Mouse (Mus musculus) heart, embryonic 16.5 days (tissue): ENCODE results near the gene H2-M5. TPM values are rescaled to one million over a fixed set of nuclear protein-coding genes. Genes with fewer than 3 reads are reported as not detected.

Source experiments
- ATAC-seq: fragments of 200-750 bp; cut with Nextera tagmentation; replicated peaks from 2 replicates; pipeline ENCODE4 v1.8.0; 2017; ENCODE audit warnings: moderate number of reproducible peaks; ENCODE audit not compliant: insufficient read depth, low FRiP score; ENCODE audit errors: extremely low read depth
- H3K27ac ChIP-seq: fragments of 300-500 bp; sonication (generic); 2 replicates; pipeline ENCODE4 v1.5.1; 2014; ENCODE audit warnings: mild to moderate bottlenecking, low read length, control low read depth, moderate library complexity
- H3K27me3 ChIP-seq: fragments of 300-500 bp; sonication (generic); 2 replicates; pipeline ENCODE4 v1.6.1; 2014; ENCODE audit warnings: low read length, mixed read lengths; ENCODE audit not compliant: control insufficient read depth, insufficient read depth
- H3K36me3 ChIP-seq: fragments of 300-500 bp; sonication (generic); 2 replicates; pipeline ENCODE4 v1.6.1; 2014; ENCODE audit not compliant: control insufficient read depth, insufficient read depth
- H3K4me1 ChIP-seq: fragments of 300-500 bp; sonication (generic); 2 replicates; pipeline ENCODE4 v1.6.1; 2014; ENCODE audit warnings: low read length, mixed read lengths; ENCODE audit not compliant: control insufficient read depth, insufficient read depth
- H3K4me2 ChIP-seq: fragments of 300-500 bp; sonication (generic); 2 replicates; pipeline ENCODE4 v1.6.1; 2014; ENCODE audit warnings: low read depth, mild to moderate bottlenecking, control low read depth, low read length
- H3K4me3 ChIP-seq: fragments of 300-500 bp; sonication (generic); 2 replicates; pipeline ENCODE4 v1.5.1; 2014; ENCODE audit warnings: mild to moderate bottlenecking, control low read depth, low read length
- H3K9ac ChIP-seq: fragments of 300-500 bp; sonication (generic); 2 replicates; pipeline ENCODE4 v1.6.1; 2014; ENCODE audit warnings: low read length, control low read depth
- H3K9me3 ChIP-seq: fragments of 300-500 bp; sonication (generic); replicated peaks from 2 replicates; pipeline ENCODE4 v1.6.1; 2016; ENCODE audit warnings: low read length; ENCODE audit not compliant: control insufficient read depth
- WGBS: fragments of 180-500 bp; shearing (Covaris S2); extraction: QIAGEN DNeasy Blood & Tissue Kit; methylation state at CpG from one replicate; pipeline ENCODE4 v1.1.7; 2014; 5-methylcytosine and 5-hydroxymethylcytosine counted together
- polyA plus RNA-seq: library from polyadenylated mRNA; unstranded; fragments of >200 nt; fragmentation: Nextera tagmentation; extraction: Ambion mirVana; gene quantifications from 2 replicates; pipeline ENCODE4 v1.2.1, GENCODE M21; 2015

The H2-M5 gene
- polyA plus RNA-seq, 1 experiment from 2014 or later: 0.37 TPM

GRCm38 (mm10) chr17:36943691-36944090 is 45.6 kb downstream of the H2-M5 start:
- H3K36me3 ChIP-seq: peaks cover 1% of the 10 kb centered on the region
- H3K4me2 ChIP-seq: peak overlapping the region; percentile 74
- whole genome bisulfite sequencing: 21% methylated on average over 5 of the region's 5 CpGs
- no peak for ATAC-seq
- peak overlapping the region; percentile 50 for H3K4me3 ChIP-seq
- no peaks in the 10 kb centered on the region for H3K9me3 ChIP-seq
- no peak overlapping the region for H3K27ac ChIP-seq
- no peak overlapping the region for H3K9ac ChIP-seq
- H3K27me3 ChIP-seq: peaks cover 61% of the 10 kb centered on the region
- peaks cover 12% of the 10 kb centered on the region for H3K4me1 ChIP-seq

GRCm38 (mm10) chr17:36942791-36943471 is 46.4 kb downstream of the H2-M5 start, which contains the start of gene Rnf39:
Rnf39 (plus strand) TSS chr17:36942918.
- peaks cover 12% of the 10 kb centered on the region for H3K4me1 ChIP-seq
- ATAC-seq: 0 out of 2 replicates have a peak, but pooled peaks have one; percentile 11
- H3K36me3 ChIP-seq: no peaks in the 10 kb centered on the region
- no peaks in the 10 kb centered on the region for H3K9me3 ChIP-seq
- WGBS: 1% methylated on average over 59 of the region's 59 CpGs
- H3K27ac ChIP-seq: no peak within 1 kb of the TSS
- peaks cover 61% of the 10 kb centered on the region for H3K27me3 ChIP-seq
- peak within 1 kb of the TSS; percentile 49 for H3K9ac ChIP-seq
- H3K4me3 ChIP-seq: peak within 1 kb of the TSS; percentile 50
- H3K4me2 ChIP-seq: peak within 1 kb of the TSS; percentile 74

- Histone ChIP-seq H3K4me2 (peak overlapping the region; percentile 74), H3K4me1 (peaks cover 12% of the 10 kb centered on the region), H3K9me3 (no peaks in the 10 kb centered on the region), H3K36me3 (no peaks in the 10 kb centered on the region), H3K9ac (no peak overlapping the region; the same call in 1 of the 2 replicates), H3K4me3 (peak overlapping the region; percentile 50), H3K27ac (no peak overlapping the region), H3K27me3 (peaks cover 61% of the 10 kb centered on the region)
- peak; percentile 63 for ATAC-seq
- WGBS: 33% methylated on average over 10 of the region's 10 CpGs
Observed at GRCm38 (mm10) chr17:36942391-36942790, 46.9 kb downstream of the H2-M5 start.

DNA sequence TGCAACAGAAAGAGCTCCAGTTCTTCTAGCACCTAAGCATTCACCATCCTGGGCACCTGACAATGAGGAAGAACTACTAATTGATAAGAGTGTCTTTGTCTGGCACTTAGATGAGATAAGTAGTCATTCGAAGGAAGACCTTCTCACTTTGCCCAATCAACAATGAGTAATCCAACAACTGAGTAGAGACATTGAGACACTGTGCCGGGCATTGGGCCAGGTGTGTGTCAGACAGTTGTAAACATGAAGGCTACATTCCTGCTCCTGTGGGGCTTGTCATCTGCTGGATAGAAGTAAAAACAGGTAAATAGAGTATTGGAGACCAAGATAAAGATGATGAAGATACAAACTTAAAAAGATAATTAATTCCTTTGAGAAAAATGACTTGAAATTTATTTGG is 51.3 kb downstream of the H2-M5 start:
- WGBS: 71% methylated on average over 2 of the region's 2 CpGs
- Histone ChIP-seq H3K9ac (no peak overlapping the region), H3K4me2 (no peak overlapping the region), H3K36me3 (no peaks in the 10 kb centered on the region), H3K4me1 (peaks cover 9% of the 10 kb centered on the region), H3K27ac (no peak overlapping the region), H3K9me3 (no peaks in the 10 kb centered on the region), H3K4me3 (no peak overlapping the region), H3K27me3 (peaks cover 30% of the 10 kb centered on the region)
- no peak for ATAC-seq

Other genes starting within 250 kb of the H2-M5 start
- not detected in 2 replicates for gene H2-M10.5, start 216.6 kb downstream of the H2-M5 start, polyA plus RNA-seq
- not detected in 2 replicates for gene H2-M10.6, start 177.4 kb downstream of the H2-M5 start, polyA plus RNA-seq
- 23.5 and 23.7 TPM in 2 replicates for gene Trim26, start 152.4 kb downstream of the H2-M5 start, polyA plus RNA-seq
- 0.13 TPM in 1 of 2 replicates, not detected in the other for gene Trim15, start 122.3 kb downstream of the H2-M5 start, polyA plus RNA-seq
- 5.8 and 6.1 TPM in 2 replicates for gene Trim10, start 120.0 kb downstream of the H2-M5 start, polyA plus RNA-seq
- 0.11 TPM in 1 of 2 replicates, not detected in the other for gene Trim40, start 99.4 kb downstream of the H2-M5 start, polyA plus RNA-seq
- 0.13 TPM in 1 of 2 replicates, not detected in the other for gene Trim31, start 91.4 kb downstream of the H2-M5 start, polyA plus RNA-seq
- 0.22 and 0.40 TPM in 2 replicates for gene Rnf39, start 46.6 kb downstream of the H2-M5 start, polyA plus RNA-seq
- gene Ppp1r11, start 37.8 kb downstream of the H2-M5 start, polyA plus RNA-seq: 81.2 and 81.4 TPM in 2 replicates
- gene Znrd1, start 31.0 kb downstream of the H2-M5 start, polyA plus RNA-seq: 41.6 and 43.7 TPM in 2 replicates
- gene Znrd1as, start 30.9 kb downstream of the H2-M5 start, polyA plus RNA-seq: 7.8 and 9.3 TPM in 2 replicates
- not detected in 2 replicates for gene 2410137M14Rik, start 8.3 kb downstream of the H2-M5 start, polyA plus RNA-seq
- gene Zfp57, start 11.6 kb upstream of the H2-M5 start, polyA plus RNA-seq: 30.3 and 31.9 TPM in 2 replicates
- gene Mog, start 33.9 kb upstream of the H2-M5 start, polyA plus RNA-seq: not detected in 2 replicates
- gene Gabbr1, start 56.4 kb upstream of the H2-M5 start, polyA plus RNA-seq: 3.7 and 4.1 TPM in 2 replicates
- gene Olfr90, start 99.0 kb upstream of the H2-M5 start, polyA plus RNA-seq: not detected in 2 replicates
- not detected in 2 replicates for gene Olfr91, start 108.7 kb upstream of the H2-M5 start, polyA plus RNA-seq
- not detected in 2 replicates for gene Olfr92, start 130.6 kb upstream of the H2-M5 start, polyA plus RNA-seq
- not detected in 2 replicates for gene Olfr93, start 172.0 kb upstream of the H2-M5 start, polyA plus RNA-seq
- 2.8 and 5.6 TPM in 2 replicates for gene Ubd, start 204.4 kb upstream of the H2-M5 start, polyA plus RNA-seq
- not detected in 2 replicates for gene Olfr94, start 211.5 kb upstream of the H2-M5 start, polyA plus RNA-seq
- gene Olfr95, start 223.6 kb upstream of the H2-M5 start, polyA plus RNA-seq: not detected in 2 replicates
- not detected in 2 replicates for gene Olfr96, start 230.6 kb upstream of the H2-M5 start, polyA plus RNA-seq
- not detected in 2 replicates for gene Olfr97, start 247.8 kb upstream of the H2-M5 start, polyA plus RNA-seq